Mouse (Mus musculus) MEL (cell line): Measurements from ENCODE around the gene Reln. TPM values are rescaled to one million over a fixed set of nuclear protein-coding genes. Genes with fewer than 3 reads are reported as not detected.

ENCODE experiments used
- DNase-seq: peaks from one replicate; pipeline ENCODE4 v3.0.0; 2011; ENCODE audit warnings: low read depth, low spot score
- H3K27ac ChIP-seq: 2 replicates; pipeline ENCODE4 v1.5.1; 2012; ENCODE audit warnings: low read depth, mild to moderate bottlenecking, control low read depth, low read length, moderate library complexity; ENCODE audit not compliant: control insufficient read depth
- H3K27me3 ChIP-seq, 2 experiments: fragments of 150-350 bp in 1 of 2; sonication (generic) in 1 of 2; 2 replicates each; pipeline ENCODE4 v1.6.1; 2012; ENCODE audit warnings: low read length in 2 of 2, mild to moderate bottlenecking in 2 of 2, improper control_type of control experiment in 1 of 2, moderate library complexity in 1 of 2; ENCODE audit not compliant: insufficient read depth in 2 of 2, control insufficient read depth in 1 of 2
- H3K36me3 ChIP-seq, 2 experiments: 2 replicates each; pipeline ENCODE4 v1.6.1; 2012 to 2014; ENCODE audit warnings: low read length in 2 of 2, improper control_type of control experiment in 1 of 2, inconsistent platforms in 1 of 2, mild to moderate bottlenecking in 1 of 2; ENCODE audit not compliant: insufficient read depth in 2 of 2, control insufficient read depth in 1 of 2
- H3K4me1 ChIP-seq, 2 experiments: fragments of 150-350 bp in 1 of 2; sonication (generic) in 1 of 2; 2 replicates each; pipeline ENCODE4 v1.6.1; 2012; ENCODE audit warnings: low read length in 2 of 2, improper control_type of control experiment in 1 of 2, mild to moderate bottlenecking in 1 of 2; ENCODE audit not compliant: insufficient read depth in 2 of 2, control insufficient read depth in 1 of 2
- H3K4me3 ChIP-seq, 2 experiments: fragments of 150-350 bp in 1 of 2; sonication (generic) in 1 of 2; 2 replicates each; pipeline ENCODE4 v1.5.1; 2012; ENCODE audit warnings: low read depth in 2 of 2, low read length in 2 of 2, mild to moderate bottlenecking in 2 of 2, moderate library complexity in 2 of 2, control low read depth in 1 of 2, improper control_type of control experiment in 1 of 2; ENCODE audit not compliant: control insufficient read depth in 1 of 2, insufficient read depth in 1 of 2
- H3K79me2 ChIP-seq: 2 replicates; pipeline ENCODE4 v1.6.1; 2012; ENCODE audit warnings: mild to moderate bottlenecking, low read length, moderate library complexity; ENCODE audit not compliant: control insufficient read depth, poor library complexity, insufficient read depth
- H3K9ac ChIP-seq: 2 replicates; pipeline ENCODE4 v1.6.1; 2012; ENCODE audit warnings: low read depth, mild to moderate bottlenecking, control low read depth, low read length, moderate library complexity; ENCODE audit not compliant: control insufficient read depth, poor library complexity, severe bottlenecking
- H3K9me3 ChIP-seq: fragments of 150-350 bp; sonication (generic); replicated peaks from 2 replicates; pipeline ENCODE4 v1.6.1; 2012; ENCODE audit warnings: mild to moderate bottlenecking, low read length, improper control_type of control experiment, moderate library complexity; ENCODE audit not compliant: insufficient read depth
- CHD1 ChIP-seq: IDR thresholded peaks from 2 replicates; pipeline ENCODE4 v1.6.1; 2012; ENCODE audit warnings: low read depth, mild to moderate bottlenecking, inconsistent platforms, low read length, improper control_type of control experiment
- CTCF ChIP-seq, 3 experiments: IDR thresholded peaks in 2 of 3; conservative IDR thresholded peaks in 1 of 3; 2 replicates each; pipeline ENCODE4 v1.5.1; 2011 to 2012; ENCODE audit warnings: low read length in 3 of 3, low read depth in 2 of 3, mild to moderate bottlenecking in 2 of 3, improper control_type of control experiment in 1 of 3, inconsistent platforms in 1 of 3, mixed read lengths in 1 of 3, moderate library complexity in 1 of 3; ENCODE audit not compliant: control insufficient read depth in 1 of 3, insufficient read depth in 1 of 3, poor library complexity in 1 of 3, severe bottlenecking in 1 of 3
- E2F4 ChIP-seq: IDR thresholded peaks from 2 replicates; pipeline ENCODE4 v1.6.1; 2011; ENCODE audit warnings: low read depth, low read length, improper control_type of control experiment, borderline replicate concordance
- ETS1 ChIP-seq: IDR thresholded peaks from 2 replicates; pipeline ENCODE4 v1.6.1; 2012; ENCODE audit warnings: low read depth, mild to moderate bottlenecking, inconsistent platforms, low read length, improper control_type of control experiment, moderate library complexity
- GATA1 ChIP-seq: IDR thresholded peaks from 2 replicates; pipeline ENCODE4 v1.6.1; 2011; ENCODE audit warnings: low read depth, low read length, improper control_type of control experiment
- HCFC1 ChIP-seq: IDR thresholded peaks from 2 replicates; pipeline ENCODE4 v1.6.1; 2012; ENCODE audit warnings: low read depth, mild to moderate bottlenecking, inconsistent platforms, low read length, improper control_type of control experiment, moderate library complexity
- JUND ChIP-seq: IDR thresholded peaks from 2 replicates; pipeline ENCODE4 v1.6.1; 2011; ENCODE audit warnings: low read depth, mild to moderate bottlenecking, improper control_type of control experiment, low read length
- KAT2A ChIP-seq: conservative IDR thresholded peaks from 2 replicates; pipeline ENCODE4 v1.6.1; 2012; ENCODE audit warnings: low read depth, low read length, improper control_type of control experiment, inconsistent platforms
- MAFK ChIP-seq: IDR thresholded peaks from 2 replicates; pipeline ENCODE4 v1.6.1; 2011; ENCODE audit warnings: low read depth, mild to moderate bottlenecking, low read length, improper control_type of control experiment, borderline replicate concordance
- MAX ChIP-seq: IDR thresholded peaks from 2 replicates; pipeline ENCODE4 v1.6.1; 2011; ENCODE audit warnings: low read length, improper control_type of control experiment
- MAZ ChIP-seq: IDR thresholded peaks from 2 replicates; pipeline ENCODE4 v1.6.1; 2012; ENCODE audit warnings: low read depth, mild to moderate bottlenecking, inconsistent platforms, low read length, improper control_type of control experiment
- MEF2A ChIP-seq: IDR thresholded peaks from 2 replicates; pipeline ENCODE4 v1.6.1; 2014; ENCODE audit warnings: low read depth, mild to moderate bottlenecking, inconsistent platforms, low read length, improper control_type of control experiment; ENCODE audit not compliant: poor library complexity, insufficient replicate concordance, severe bottlenecking; ENCODE audit errors: extremely low read depth
- NELFE ChIP-seq: IDR thresholded peaks from 2 replicates; pipeline ENCODE4 v1.6.1; 2011; ENCODE audit warnings: low read depth, low read length, improper control_type of control experiment
- NRF1 ChIP-seq: IDR thresholded peaks from 2 replicates; pipeline ENCODE4 v1.6.1; 2014; ENCODE audit warnings: low read depth, mild to moderate bottlenecking, inconsistent platforms, low read length, improper control_type of control experiment, moderate library complexity; ENCODE audit not compliant: poor library complexity, insufficient read depth, severe bottlenecking
- POLR2AphosphoS2 ChIP-seq: IDR thresholded peaks from 2 replicates; pipeline ENCODE4 v1.6.1; 2011; ENCODE audit warnings: low read length, improper control_type of control experiment
- TCF12 ChIP-seq: IDR thresholded peaks from 2 replicates; pipeline ENCODE4 v1.6.1; 2014; ENCODE audit warnings: low read depth, mild to moderate bottlenecking, inconsistent platforms, low read length, improper control_type of control experiment, moderate library complexity
- USF1 ChIP-seq: IDR thresholded peaks from 2 replicates; pipeline ENCODE4 v1.6.1; 2014; ENCODE audit warnings: low read depth, mild to moderate bottlenecking, inconsistent platforms, low read length, improper control_type of control experiment, moderate library complexity
- USF2 ChIP-seq, 2 experiments: IDR thresholded peaks; 2 replicates each; pipeline ENCODE4 v1.6.1; 2011 to 2012; ENCODE audit warnings: improper control_type of control experiment in 2 of 2, low read length in 2 of 2, borderline replicate concordance in 1 of 2, inconsistent platforms in 1 of 2, low read depth in 1 of 2, mild to moderate bottlenecking in 1 of 2; ENCODE audit not compliant: insufficient read depth in 1 of 2
- polyA plus RNA-seq, 2 experiments: library from polyadenylated mRNA; stranded (reverse) in 1 of 2; unstranded in 1 of 2; fragments of >175 nt in 1 of 2; fragments of >200 nt in 1 of 2; gene quantifications; 2 replicates each; pipeline versions ENCODE4 v1.2.1 to v1.2.4; 2012; ENCODE audit warnings: low replicate concordance in 2 of 2, low read depth in 1 of 2; ENCODE audit not compliant: insufficient read length in 2 of 2, insufficient read depth in 1 of 2, missing spikeins in 1 of 2
- total RNA-seq: library from RNA; depleted of rRNA; stranded (reverse); fragments of 300-350 nt; gene quantifications from 2 replicates; pipeline ENCODE4 v1.2.3, GENCODE M21; 2012

The Reln gene
- total and polyA plus RNA-seq, 3 experiments = not detected

DNA sequence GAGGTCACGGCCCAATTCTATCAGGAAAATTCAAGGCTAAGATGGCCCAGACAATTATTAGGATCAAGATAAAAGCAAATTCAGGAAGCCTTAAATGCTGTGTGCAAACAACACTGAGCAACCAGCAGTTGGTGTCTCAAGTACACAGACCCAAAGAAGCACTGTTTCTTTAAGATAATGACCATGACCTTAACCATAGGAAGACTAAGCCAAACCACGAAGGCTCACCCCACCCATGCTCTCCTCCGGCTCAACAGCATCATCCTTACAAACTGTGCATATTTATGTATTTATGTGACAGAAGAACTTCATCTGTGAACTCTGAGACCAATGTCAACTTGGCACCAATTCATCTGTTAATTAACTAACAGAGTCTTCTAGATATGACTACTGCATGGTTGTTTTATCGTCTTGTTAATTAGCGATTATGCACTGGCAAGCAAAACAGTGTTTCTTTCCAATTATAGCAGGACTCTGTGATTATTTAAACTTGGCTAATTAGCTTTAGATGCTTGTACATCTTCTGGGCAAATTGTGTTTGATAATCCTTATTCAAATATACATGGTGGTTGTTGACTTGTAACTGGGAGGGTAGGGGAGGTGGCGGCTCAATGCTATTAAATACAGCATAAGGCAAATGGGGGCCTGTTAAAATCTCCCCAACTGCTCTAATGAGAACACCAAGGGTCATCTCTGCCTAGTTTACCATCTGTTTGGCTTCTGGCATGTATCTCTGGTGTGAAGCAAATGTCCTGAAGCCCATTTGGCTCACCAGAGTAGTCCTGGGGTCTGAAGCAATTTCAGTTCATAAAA lies 77.8 kb downstream of the Reln start:
- Histone ChIP-seq H3K27me3 (no peaks in the 10 kb centered on the region), H3K4me3 (no peak overlapping the region), H3K79me2 (no peaks in the 10 kb centered on the region), H3K4me1 (no peaks in the 10 kb centered on the region), H3K36me3 (no peaks in the 10 kb centered on the region), H3K9ac (no peak overlapping the region), H3K9me3 (no peaks in the 10 kb centered on the region), H3K27ac (no peak overlapping the region)
- TF ChIP-seq NELFE (no peak), POLR2AphosphoS2 (no peak), JUND (no peak), HCFC1 (no peak), GATA1 (no peak), TCF12 (no peak), NRF1 (no peak), KAT2A (no peak), CTCF (IDR thresholded peaks at IDR 0.05 in 2 of 3, conservative IDR thresholded peaks at IDR 0.05 in 1 of 3; ENCODE audit: control insufficient read depth in 1 of 3, insufficient read depth in 1 of 3, low read depth in 2 of 3, low read length in 3 of 3, poor library complexity in 1 of 3, severe bottlenecking in 1 of 3) (no peak)
- peak; percentile 17 for DNase-seq

GRCm38 (mm10) chr5:22262351-22262765 lies 82.1 kb downstream of the Reln start:
- H3K9ac ChIP-seq = no peak overlapping the region
- no peak for TF ChIP-seq E2F4
- no peak for TF ChIP-seq CTCF (IDR thresholded peaks at IDR 0.05 in 2 of 3, conservative IDR thresholded peaks at IDR 0.05 in 1 of 3; ENCODE audit: control insufficient read depth in 1 of 3, insufficient read depth in 1 of 3, low read depth in 2 of 3, low read length in 3 of 3, poor library complexity in 1 of 3, severe bottlenecking in 1 of 3)
- TF ChIP-seq MEF2A = no peak
- no peak for TF ChIP-seq MAX
- no peak for TF ChIP-seq MAFK
- no peak for TF ChIP-seq GATA1
- no peak for TF ChIP-seq ETS1
- no peak for TF ChIP-seq CHD1
- TF ChIP-seq MAZ = no peak
- TF ChIP-seq USF2 (IDR thresholded peaks at IDR 0.05; ENCODE audit: borderline replicate concordance in 1 of 2, insufficient read depth in 1 of 2, low read depth in 1 of 2, low read length in 2 of 2) = no peak
- no peak for TF ChIP-seq USF1
- H3K4me3 ChIP-seq = no peak overlapping the region
- no peaks in the 10 kb centered on the region for H3K36me3 ChIP-seq
- H3K79me2 ChIP-seq = no peaks in the 10 kb centered on the region
- no peaks in the 10 kb centered on the region for H3K4me1 ChIP-seq
- no peak overlapping the region for H3K27ac ChIP-seq
- no peaks in the 10 kb centered on the region for H3K9me3 ChIP-seq
- H3K27me3 ChIP-seq = no peaks in the 10 kb centered on the region
- DNase-seq = no peak
